Mouse (Mus musculus): Measurements from ENCODE around the gene Psma4.

DNA sequence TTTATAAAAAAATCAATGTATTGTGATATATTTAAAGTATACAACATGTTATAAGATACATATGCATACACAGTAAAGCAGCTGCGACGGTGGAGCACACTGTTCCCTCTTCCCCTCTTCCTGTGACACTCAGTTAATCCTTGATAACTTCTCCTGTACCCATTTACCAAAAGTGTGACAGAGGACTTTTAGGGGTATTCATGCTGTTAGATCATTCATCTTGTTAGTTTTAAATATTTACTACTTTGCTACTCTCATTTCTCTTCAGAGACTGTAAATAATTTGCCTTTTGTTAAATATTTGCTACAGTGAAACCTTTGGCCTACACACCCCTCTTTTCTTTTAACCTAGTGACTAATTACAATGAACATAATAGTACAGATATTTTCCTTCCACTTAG is 18.2 kb upstream of the Psma4 start:
- TF ChIP-seq CHD2 (IDR thresholded peaks at IDR 0.05; ENCODE audit: low read depth, low read length): no peak
- no peak for TF ChIP-seq ZNF384 (IDR thresholded peaks at IDR 0.05; ENCODE audit: low read depth, low read length)
- no peak for TF ChIP-seq MAFK (IDR thresholded peaks at IDR 0.05; ENCODE audit: insufficient read depth, low read depth, low read length)

Measured in ES-E14 (cell line).